Comparison of ENCODE assay signal across 13 mouse cellular contexts in the genomic region with DNA sequence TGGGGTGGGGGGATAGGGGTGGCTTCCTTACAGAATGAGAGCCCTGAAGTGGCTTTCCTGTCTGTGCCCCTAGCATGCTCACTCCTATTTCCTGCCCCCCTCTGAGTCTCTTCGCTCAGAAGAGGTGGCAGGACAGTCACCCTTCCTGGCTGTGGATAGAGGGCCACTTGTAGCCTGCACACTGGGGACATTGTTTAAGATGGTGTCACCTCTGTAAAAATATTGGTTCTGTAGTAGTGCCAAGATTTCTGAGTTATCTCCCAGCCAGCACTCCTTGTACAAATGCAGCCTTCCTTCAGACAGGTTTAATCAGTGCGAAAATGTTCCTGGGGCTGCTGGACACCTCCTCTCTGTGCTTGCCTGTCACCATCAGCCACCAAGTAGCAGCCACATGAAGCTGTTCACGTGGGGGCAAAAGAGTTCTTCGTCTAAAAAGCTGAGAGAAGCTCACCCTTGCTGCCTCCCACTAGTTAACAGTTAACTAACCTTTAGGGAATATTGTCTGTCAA.
DNase-seq lines count a peak whose midpoint lies in the region; ATAC-seq lines count a peak whose summit lies in the region.
"Had no signal": no experiment of that assay in that cellular context is flagged by ENCODE, and none has a peak within 500 bp of the region (broad histone marks: within the 10 kb centered on the region; RNA-seq: fewer than 3 reads in every experiment).

No protein-coding gene starts in this region.

- H3K36me3 ChIP-seq in heart, embryonic 14.5 days (ENCODE audit: control insufficient read depth, insufficient read depth, low read length): no peaks in the 10 kb centered on the region
- H3K36me3 ChIP-seq in liver, embryonic 16.5 days (ENCODE audit: control insufficient read depth, insufficient read depth): no peaks in the 10 kb centered on the region
- no peaks in the 10 kb centered on the region for H3K36me3 ChIP-seq in liver, embryonic 12.5 days
- no peaks in the 10 kb centered on the region for H3K36me3 ChIP-seq in intestine, embryonic 16.5 days (ENCODE audit: control insufficient read depth, insufficient read depth, low read length)
- H3K36me3 ChIP-seq: midbrain, embryonic 13.5 days had no signal

- no peak overlapping the region for H3K4me3 ChIP-seq in heart, embryonic 14.5 days (ENCODE audit: control insufficient read depth in 1 of 2, insufficient read depth in 1 of 2, low read depth in 1 of 2, low read length in 2 of 2)
- no peak overlapping the region for H3K4me3 ChIP-seq in liver, embryonic 16.5 days (ENCODE audit: low read depth, low read length)
- no peak overlapping the region for H3K4me3 ChIP-seq in liver, embryonic 12.5 days
- H3K4me3 ChIP-seq in intestine, embryonic 16.5 days (ENCODE audit: low read length): no peak overlapping the region
- H3K4me3 ChIP-seq: midbrain, embryonic 13.5 days had no signal

- H3K4me2 ChIP-seq in heart, embryonic 14.5 days (ENCODE audit: low read length): no peak overlapping the region
- no peak overlapping the region for H3K4me2 ChIP-seq in liver, embryonic 16.5 days (ENCODE audit: low read depth, low read length)
- no peak overlapping the region for H3K4me2 ChIP-seq in liver, embryonic 12.5 days
- H3K4me2 ChIP-seq in intestine, embryonic 16.5 days (ENCODE audit: low read depth, low read length): no peak overlapping the region
- H3K4me2 ChIP-seq: hindbrain, embryonic 14.5 days; midbrain, embryonic 13.5 days had no signal

- peak overlapping the region; percentile 22 to 43; a peak in 1 of 4 replicates for H3K27ac ChIP-seq in heart, embryonic 14.5 days (replicated peaks in 1 of 2; ENCODE audit: control insufficient read depth in 1 of 2, insufficient read depth in 1 of 2, low read depth in 2 of 2, low read length in 2 of 2)
- H3K27ac ChIP-seq in liver, embryonic 16.5 days (ENCODE audit: low read length): peak overlapping the region; percentile 29; the same call in 1 of the 2 replicates
- H3K27ac ChIP-seq in liver, embryonic 12.5 days: no peak overlapping the region
- no peak overlapping the region for H3K27ac ChIP-seq in intestine, embryonic 16.5 days (ENCODE audit: low read length)
- H3K27ac ChIP-seq: hindbrain, embryonic 14.5 days; midbrain, embryonic 13.5 days had no signal

- H3K9ac ChIP-seq in heart, embryonic 14.5 days (ENCODE audit: low read length): no peak overlapping the region
- no peak overlapping the region for H3K9ac ChIP-seq in liver, embryonic 16.5 days (ENCODE audit: low read depth, low read length)
- H3K9ac ChIP-seq in liver, embryonic 12.5 days: no peak overlapping the region
- no peak overlapping the region for H3K9ac ChIP-seq in intestine, embryonic 16.5 days (ENCODE audit: low read depth, low read length)
- H3K9ac ChIP-seq: hindbrain, embryonic 14.5 days; midbrain, embryonic 13.5 days had no signal

- DNase-seq in heart, adult 8-10 months (ENCODE audit: low spot score): no peak
- no peak for DNase-seq in layer of hippocampus, postnatal 10 days (ENCODE audit: low spot score in 2 of 2)
- DNase-seq: adrenal gland, postnatal 25 days; gastrocnemius, postnatal 36 days; lung, postnatal 4 days; right cerebral cortex, postnatal 4 days had no signal

- H3K4me1 ChIP-seq in heart, embryonic 14.5 days (ENCODE audit: control insufficient read depth in 2 of 2, insufficient read depth in 2 of 2, low read length in 2 of 2): peaks cover 17 to 21% of the 10 kb centered on the region in 2 experiments
- H3K4me1 ChIP-seq in liver, embryonic 16.5 days (ENCODE audit: control insufficient read depth, low read depth, low read length): peaks cover 5% of the 10 kb centered on the region
- peaks cover 10% of the 10 kb centered on the region; the same call in 1 of the 2 replicates for H3K4me1 ChIP-seq in liver, embryonic 12.5 days
- H3K4me1 ChIP-seq in intestine, embryonic 16.5 days (ENCODE audit: control insufficient read depth, insufficient read depth, low read length): no peaks in the 10 kb centered on the region
- H3K4me1 ChIP-seq: midbrain, embryonic 13.5 days had no signal

- H3K27me3 ChIP-seq in heart, embryonic 14.5 days (ENCODE audit: control insufficient read depth, insufficient read depth, low read length): no peaks in the 10 kb centered on the region
- H3K27me3 ChIP-seq in liver, embryonic 16.5 days (ENCODE audit: control insufficient read depth, insufficient read depth, low read depth, low read length): no peaks in the 10 kb centered on the region
- H3K27me3 ChIP-seq in liver, embryonic 12.5 days (replicated peaks): no peaks in the 10 kb centered on the region
- H3K27me3 ChIP-seq in intestine, embryonic 16.5 days (replicated peaks; ENCODE audit: control insufficient read depth, insufficient read depth, low read length): no peaks in the 10 kb centered on the region
- H3K27me3 ChIP-seq: midbrain, embryonic 13.5 days had no signal

- peak; percentile 71 for ATAC-seq in heart, embryonic 14.5 days (ENCODE audit: insufficient number of reproducible peaks, insufficient read depth, low FRiP score, low read depth)
- peak; percentile 35; the same call in 1 of the 2 replicates for ATAC-seq in liver, embryonic 16.5 days (ENCODE audit: low read depth)
- ATAC-seq in liver, embryonic 12.5 days: no peak
- ATAC-seq in common myeloid progenitor, adult 5-6 weeks (replicated peaks; ENCODE audit: low read depth, poor library complexity, severe bottlenecking): peak; percentile 18; the same call in 1 of the 2 replicates
- 0 out of 2 replicates have a peak, but pooled peaks have one; percentile 9 for ATAC-seq in intestine, embryonic 16.5 days
- ATAC-seq: midbrain, embryonic 13.5 days had no signal

- H3K9me3 ChIP-seq in heart, embryonic 14.5 days (ENCODE audit: control insufficient read depth, low read length): no peaks in the 10 kb centered on the region
- no peaks in the 10 kb centered on the region for H3K9me3 ChIP-seq in liver, embryonic 16.5 days (replicated peaks; ENCODE audit: control insufficient read depth, low read length)
- H3K9me3 ChIP-seq in liver, embryonic 12.5 days (replicated peaks): no peaks in the 10 kb centered on the region
- H3K9me3 ChIP-seq in intestine, embryonic 16.5 days (ENCODE audit: control insufficient read depth, low read length): no peaks in the 10 kb centered on the region
- H3K9me3 ChIP-seq: midbrain, embryonic 13.5 days had no signal

- WGBS in heart, embryonic 14.5 days: 31% methylated on average over 4 of the region's 4 CpGs
- WGBS in liver, embryonic 16.5 days (ENCODE audit: insufficient replicate concordance): 40% methylated on average over 4 of the region's 4 CpGs
- WGBS in liver, embryonic 12.5 days (ENCODE audit: insufficient replicate concordance): 53% methylated on average over 4 of the region's 4 CpGs
- WGBS in intestine, embryonic 16.5 days: 67% methylated on average over 4 of the region's 4 CpGs

Comparison
In these comparisons a context has a peak if more than half of its experiments do, and no peak if none do; other contexts are left out.
1. H3K27ac ChIP-seq: peak in heart, embryonic 14.5 days (2 of 2) and liver, embryonic 16.5 days (single experiment); none in liver, embryonic 12.5 days (single experiment) and intestine, embryonic 16.5 days (single experiment).